Mouse (Mus musculus): ENCODE measurements at regions not wholly inside any gene's neighbourhood (a gene's known extent, or its start where the extent isn't known, plus 50 kb on each side); places are given as distances from the start of the nearest gene placed in this dataset.

- no peak overlapping the region for H3K27ac ChIP-seq (ENCODE audit: insufficient read depth, low read length)
- H3K27me3 ChIP-seq (ENCODE audit: control insufficient read depth, insufficient read depth, low read length, poor library complexity, severe bottlenecking): no peaks in the 10 kb centered on the region; the same call in 1 of the 2 replicates
- no peak overlapping the region for H3K4me3 ChIP-seq (ENCODE audit: low read depth, low read length)
- no peak overlapping the region for H3K9ac ChIP-seq (ENCODE audit: low read depth, poor library complexity, severe bottlenecking)
- no peak for TF ChIP-seq POLR2A (IDR thresholded peaks at IDR 0.05; ENCODE audit: insufficient read depth, low read length)
- TF ChIP-seq EP300 (IDR thresholded peaks at IDR 0.05; ENCODE audit: insufficient read depth, low read depth, low read length): no peak
- no peak for TF ChIP-seq CTCF (IDR thresholded peaks at IDR 0.05; ENCODE audit: low read depth, low read length)
- H3K9me3 ChIP-seq (replicated peaks; ENCODE audit: control insufficient read depth, insufficient read depth, low read length, poor library complexity, severe bottlenecking): no peaks in the 10 kb centered on the region
- no peaks in the 10 kb centered on the region for H3K4me1 ChIP-seq (ENCODE audit: control insufficient read depth, insufficient read depth, low read length)
- no peaks in the 10 kb centered on the region for H3K36me3 ChIP-seq (ENCODE audit: control insufficient read depth, insufficient read depth, low read length, poor library complexity, severe bottlenecking)
Measured at GRCm38 (mm10) chr19:27032621-27033020, 146.9 kb downstream of the Gm815 start.

GRCm38 (mm10) chr19:27038298-27038697, 152.6 kb downstream of the Gm815 start:
- Histone ChIP-seq H3K9ac (ENCODE audit: low read depth, poor library complexity, severe bottlenecking) (no peak overlapping the region), H3K36me3 (ENCODE audit: control insufficient read depth, insufficient read depth, low read length, poor library complexity, severe bottlenecking) (no peaks in the 10 kb centered on the region), H3K4me1 (ENCODE audit: control insufficient read depth, insufficient read depth, low read length) (no peaks in the 10 kb centered on the region), H3K4me3 (ENCODE audit: low read depth, low read length) (no peak overlapping the region), H3K27me3 (ENCODE audit: control insufficient read depth, insufficient read depth, low read length, poor library complexity, severe bottlenecking) (no peaks in the 10 kb centered on the region), H3K27ac (ENCODE audit: insufficient read depth, low read length) (no peak overlapping the region), H3K9me3 (replicated peaks; ENCODE audit: control insufficient read depth, insufficient read depth, low read length, poor library complexity, severe bottlenecking) (no peaks in the 10 kb centered on the region)
- TF ChIP-seq CTCF (IDR thresholded peaks at IDR 0.05; ENCODE audit: low read depth, low read length) (no peak), POLR2A (IDR thresholded peaks at IDR 0.05; ENCODE audit: insufficient read depth, low read length) (no peak), EP300 (IDR thresholded peaks at IDR 0.05; ENCODE audit: insufficient read depth, low read depth, low read length) (no peak)

- no peaks in the 10 kb centered on the region for H3K9me3 ChIP-seq (replicated peaks; ENCODE audit: control insufficient read depth, insufficient read depth, low read length, poor library complexity, severe bottlenecking)
- H3K4me3 ChIP-seq (ENCODE audit: low read depth, low read length): no peak overlapping the region
- TF ChIP-seq EP300 (IDR thresholded peaks at IDR 0.05; ENCODE audit: insufficient read depth, low read depth, low read length): no peak
- TF ChIP-seq CTCF (IDR thresholded peaks at IDR 0.05; ENCODE audit: low read depth, low read length): no peak
- TF ChIP-seq POLR2A (IDR thresholded peaks at IDR 0.05; ENCODE audit: insufficient read depth, low read length): no peak
- H3K4me1 ChIP-seq (ENCODE audit: control insufficient read depth, insufficient read depth, low read length): no peaks in the 10 kb centered on the region
- H3K27ac ChIP-seq (ENCODE audit: insufficient read depth, low read length): no peak overlapping the region
- H3K36me3 ChIP-seq (ENCODE audit: control insufficient read depth, insufficient read depth, low read length, poor library complexity, severe bottlenecking): no peaks in the 10 kb centered on the region
- no peak overlapping the region for H3K9ac ChIP-seq (ENCODE audit: low read depth, poor library complexity, severe bottlenecking)
- no peaks in the 10 kb centered on the region for H3K27me3 ChIP-seq (ENCODE audit: control insufficient read depth, insufficient read depth, low read length, poor library complexity, severe bottlenecking)
Measured at GRCm38 (mm10) chr19:27040321-27041025, 154.8 kb downstream of the Gm815 start.

GRCm38 (mm10) chr19:27066449-27067181, 149.7 kb upstream of the Vldlr start:
- H3K27ac ChIP-seq (ENCODE audit: insufficient read depth, low read length): no peak overlapping the region
- no peak overlapping the region for H3K4me3 ChIP-seq (ENCODE audit: low read depth, low read length)
- no peaks in the 10 kb centered on the region for H3K4me1 ChIP-seq (ENCODE audit: control insufficient read depth, insufficient read depth, low read length)
- H3K36me3 ChIP-seq (ENCODE audit: control insufficient read depth, insufficient read depth, low read length, poor library complexity, severe bottlenecking): no peaks in the 10 kb centered on the region
- H3K9me3 ChIP-seq (replicated peaks; ENCODE audit: control insufficient read depth, insufficient read depth, low read length, poor library complexity, severe bottlenecking): no peaks in the 10 kb centered on the region
- TF ChIP-seq CTCF (IDR thresholded peaks at IDR 0.05; ENCODE audit: low read depth, low read length) (no peak), EP300 (IDR thresholded peaks at IDR 0.05; ENCODE audit: insufficient read depth, low read depth, low read length) (no peak), POLR2A (IDR thresholded peaks at IDR 0.05; ENCODE audit: insufficient read depth, low read length) (no peak)
- H3K27me3 ChIP-seq (ENCODE audit: control insufficient read depth, insufficient read depth, low read length, poor library complexity, severe bottlenecking): no peaks in the 10 kb centered on the region
- H3K9ac ChIP-seq (ENCODE audit: low read depth, poor library complexity, severe bottlenecking): no peak overlapping the region

GRCm38 (mm10) chr19:27073281-27073680, 143.0 kb upstream of the Vldlr start:
- no peak overlapping the region for H3K4me3 ChIP-seq (ENCODE audit: low read depth, low read length)
- no peak overlapping the region for H3K27ac ChIP-seq (ENCODE audit: insufficient read depth, low read length)
- no peaks in the 10 kb centered on the region for H3K36me3 ChIP-seq (ENCODE audit: control insufficient read depth, insufficient read depth, low read length, poor library complexity, severe bottlenecking)
- no peak overlapping the region for H3K9ac ChIP-seq (ENCODE audit: low read depth, poor library complexity, severe bottlenecking)
- no peak for TF ChIP-seq POLR2A (IDR thresholded peaks at IDR 0.05; ENCODE audit: insufficient read depth, low read length)
- TF ChIP-seq CTCF (IDR thresholded peaks at IDR 0.05; ENCODE audit: low read depth, low read length): no peak
- TF ChIP-seq EP300 (IDR thresholded peaks at IDR 0.05; ENCODE audit: insufficient read depth, low read depth, low read length): no peak
- no peaks in the 10 kb centered on the region for H3K9me3 ChIP-seq (replicated peaks; ENCODE audit: control insufficient read depth, insufficient read depth, low read length, poor library complexity, severe bottlenecking)
- no peaks in the 10 kb centered on the region for H3K4me1 ChIP-seq (ENCODE audit: control insufficient read depth, insufficient read depth, low read length)
- H3K27me3 ChIP-seq (ENCODE audit: control insufficient read depth, insufficient read depth, low read length, poor library complexity, severe bottlenecking): no peaks in the 10 kb centered on the region

GRCm38 (mm10) chr19:27075019-27075418, 141.3 kb upstream of the Vldlr start:
- H3K4me1 ChIP-seq (ENCODE audit: control insufficient read depth, insufficient read depth, low read length): no peaks in the 10 kb centered on the region
- no peak overlapping the region for H3K27ac ChIP-seq (ENCODE audit: insufficient read depth, low read length)
- H3K9ac ChIP-seq (ENCODE audit: low read depth, poor library complexity, severe bottlenecking): no peak overlapping the region
- no peak overlapping the region for H3K4me3 ChIP-seq (ENCODE audit: low read depth, low read length)
- H3K27me3 ChIP-seq (ENCODE audit: control insufficient read depth, insufficient read depth, low read length, poor library complexity, severe bottlenecking): no peaks in the 10 kb centered on the region
- no peak for TF ChIP-seq EP300 (IDR thresholded peaks at IDR 0.05; ENCODE audit: insufficient read depth, low read depth, low read length)
- TF ChIP-seq POLR2A (IDR thresholded peaks at IDR 0.05; ENCODE audit: insufficient read depth, low read length): no peak
- H3K9me3 ChIP-seq (replicated peaks; ENCODE audit: control insufficient read depth, insufficient read depth, low read length, poor library complexity, severe bottlenecking): no peaks in the 10 kb centered on the region
- no peaks in the 10 kb centered on the region for H3K36me3 ChIP-seq (ENCODE audit: control insufficient read depth, insufficient read depth, low read length, poor library complexity, severe bottlenecking)
